Mouse (Mus musculus): ENCODE measurements around the gene Il17ra.

DNA sequence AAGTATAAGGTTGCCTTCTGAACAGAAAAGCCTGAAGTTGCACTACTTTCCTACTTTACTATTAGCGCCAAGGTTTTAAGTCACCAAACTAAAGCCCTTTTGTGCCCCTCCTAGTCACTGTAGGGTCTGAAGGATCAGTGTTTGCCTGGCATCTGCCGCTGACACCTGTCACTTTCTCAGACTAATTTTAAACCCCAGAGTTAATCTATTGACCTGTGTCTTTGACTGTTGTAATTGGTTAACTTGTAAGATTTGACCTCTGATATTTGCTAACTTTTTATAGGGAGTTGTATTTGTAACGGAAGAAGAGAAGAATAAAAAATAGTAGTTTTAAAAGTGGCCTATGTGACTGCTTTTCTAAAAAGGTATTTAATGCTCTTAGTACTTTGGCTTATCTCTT is 24.9 kb upstream of the Il17ra start:
- TF ChIP-seq CTCF (IDR thresholded peaks at IDR 0.05; ENCODE audit: low read depth) (no peak), EP300 (IDR thresholded peaks at IDR 0.05; ENCODE audit: low read depth) (no peak)
